In genomic region chr17:66090251-66090650, GRCm38 (mm10) we compare ENCODE assay signal across 22 mouse cellular contexts. TPM values are rescaled to one million over a fixed set of nuclear protein-coding genes. Genes with fewer than 3 reads are reported as not detected.
DNase-seq lines count a peak whose midpoint lies in the region; ATAC-seq and TF ChIP-seq lines count a peak whose summit lies in the region.
"Had no signal": no experiment of that assay in that cellular context is flagged by ENCODE, and none has a peak within 500 bp of the region (broad histone marks: within the 10 kb centered on the region; RNA-seq: fewer than 3 reads in every experiment).

No protein-coding gene starts in this region.

- H3K27ac ChIP-seq in midbrain, embryonic 11.5 days (ENCODE audit: low read depth, low read length) = no peak overlapping the region
- H3K27ac ChIP-seq in midbrain, embryonic 16.5 days (ENCODE audit: low read length) = no peak overlapping the region
- H3K27ac ChIP-seq: embryonic facial prominence, embryonic 10.5 days; embryonic facial prominence, embryonic 12.5 days; forebrain, embryonic 13.5 days; forebrain, embryonic 15.5 days had no signal

- H3K4me3 ChIP-seq in midbrain, embryonic 11.5 days (ENCODE audit: low read depth, low read length) = no peak overlapping the region
- H3K4me3 ChIP-seq in midbrain, embryonic 16.5 days (ENCODE audit: low read depth, low read length) = no peak overlapping the region
- no peak overlapping the region for H3K4me3 ChIP-seq in lung, adult 2 months (replicated peaks; ENCODE audit: extremely low read depth, low read depth, low read length)
- H3K4me3 ChIP-seq: embryonic facial prominence, embryonic 10.5 days; embryonic facial prominence, embryonic 12.5 days; forebrain, embryonic 13.5 days; forebrain, embryonic 15.5 days had no signal

- TF ChIP-seq POLR2A in lung, adult 2 months (IDR thresholded peaks at IDR 0.05; ENCODE audit: borderline replicate concordance, extremely low read depth, low read depth, low read length) = no peak

- H3K9me3 ChIP-seq in midbrain, embryonic 11.5 days (ENCODE audit: control insufficient read depth, low read length) = no peaks in the 10 kb centered on the region
- H3K9me3 ChIP-seq in midbrain, embryonic 16.5 days (replicated peaks; ENCODE audit: control insufficient read depth, low read length, poor library complexity, severe bottlenecking) = no peaks in the 10 kb centered on the region
- H3K9me3 ChIP-seq: embryonic facial prominence, embryonic 10.5 days; embryonic facial prominence, embryonic 12.5 days; forebrain, embryonic 13.5 days; forebrain, embryonic 15.5 days; G1E had no signal

- no peak overlapping the region for H3K9ac ChIP-seq in midbrain, embryonic 11.5 days (ENCODE audit: low read length)
- no peak overlapping the region for H3K9ac ChIP-seq in midbrain, embryonic 16.5 days (ENCODE audit: low read depth, low read length)
- H3K9ac ChIP-seq: embryonic facial prominence, embryonic 12.5 days; forebrain, embryonic 13.5 days; forebrain, embryonic 15.5 days; forebrain, postnatal 0 days had no signal

- H3K4me2 ChIP-seq in midbrain, embryonic 11.5 days = no peak overlapping the region
- H3K4me2 ChIP-seq in midbrain, embryonic 16.5 days (ENCODE audit: low read length) = no peak overlapping the region
- H3K4me2 ChIP-seq: embryonic facial prominence, embryonic 12.5 days; forebrain, embryonic 13.5 days; forebrain, embryonic 15.5 days had no signal

- no peaks in the 10 kb centered on the region for H3K27me3 ChIP-seq in midbrain, embryonic 11.5 days (ENCODE audit: control insufficient read depth, insufficient read depth, low read length)
- no peaks in the 10 kb centered on the region for H3K27me3 ChIP-seq in midbrain, embryonic 16.5 days (ENCODE audit: control insufficient read depth, insufficient read depth, low read depth, low read length)
- H3K27me3 ChIP-seq: CH12.LX; embryonic facial prominence, embryonic 12.5 days; forebrain, embryonic 13.5 days; forebrain, embryonic 15.5 days had no signal

- H3K4me1 ChIP-seq in midbrain, embryonic 11.5 days (ENCODE audit: control insufficient read depth, insufficient read depth, low read length) = no peaks in the 10 kb centered on the region
- no peaks in the 10 kb centered on the region for H3K4me1 ChIP-seq in midbrain, embryonic 16.5 days (ENCODE audit: control insufficient read depth, insufficient read depth, low read length)
- peaks cover 9% of the 10 kb centered on the region for H3K4me1 ChIP-seq in lung, adult 2 months (ENCODE audit: control insufficient read depth, insufficient read depth, low read length)
- H3K4me1 ChIP-seq: embryonic facial prominence, embryonic 10.5 days; forebrain, embryonic 13.5 days had no signal

- DNase-seq in midbrain, embryonic 11.5 days (ENCODE audit: low spot score, missing footprints) = peak; percentile 64
- peak; percentile 64 for DNase-seq in NIH3T3 (ENCODE audit: low read depth)
- no peak for DNase-seq in gastrocnemius, postnatal 10 days
- no peak for DNase-seq in lung, adult 2 months
- DNase-seq: adrenal gland, adult 8-10 months; adrenal gland, postnatal 14 days; adrenal gland, postnatal 36 days; B cell, adult 2 months; cerebellum, adult 11-12 months; cerebellum, adult 2 months; cerebellum, adult 9-10 months; cerebellum, postnatal 10 days; cerebellum, postnatal 25 days; forebrain, postnatal 0 days had no signal

- TF ChIP-seq CTCF in lung, adult 2 months (IDR thresholded peaks at IDR 0.05; ENCODE audit: insufficient read depth, low read length) = no peak

- ATAC-seq in midbrain, embryonic 11.5 days (ENCODE audit: low FRiP score) = no peak
- no peak for ATAC-seq in midbrain, embryonic 16.5 days
- ATAC-seq: CD4-positive, CD25-positive, alpha-beta regulatory T cell, adult 4 months; forebrain, embryonic 13.5 days; forebrain, embryonic 15.5 days; forebrain, postnatal 0 days had no signal

- peaks cover 3% of the 10 kb centered on the region; the same call in 1 of the 2 replicates for H3K36me3 ChIP-seq in midbrain, embryonic 11.5 days (ENCODE audit: control insufficient read depth, insufficient read depth, low read length)
- H3K36me3 ChIP-seq in midbrain, embryonic 16.5 days (ENCODE audit: control insufficient read depth, insufficient read depth, low read length) = peaks cover 5% of the 10 kb centered on the region

RNA-seq across cellular contexts. Expression of gene Ndufv2, which starts 11.1 kb away (rescaled TPM):
- 333 and 347 TPM in 2 replicates for polyA plus RNA-seq in midbrain, embryonic 11.5 days (2014; fragmentation: Nextera tagmentation; extraction: Ambion mirVana)
- 345 and 357 TPM in 2 replicates for polyA plus RNA-seq in midbrain, embryonic 16.5 days (2015; fragmentation: Nextera tagmentation; extraction: Ambion mirVana)
- 100 to 1,000 TPM; 571 to 625 TPM for total RNA-seq in gastrocnemius, postnatal 10 days (2021)
- 25.5 and 31.0 TPM in 2 replicates for polyA plus RNA-seq in lung, adult 2 months (2012; rRNA removed)

RNA-seq across cellular contexts. Expression of gene Ankrd12, which starts 13.4 kb away (rescaled TPM):
- 32.7 and 36.3 TPM in 2 replicates for polyA plus RNA-seq in midbrain, embryonic 11.5 days (2014; fragmentation: Nextera tagmentation; extraction: Ambion mirVana)
- 192 and 198 TPM in 2 replicates for polyA plus RNA-seq in midbrain, embryonic 16.5 days (2015; fragmentation: Nextera tagmentation; extraction: Ambion mirVana)
- total RNA-seq in gastrocnemius, postnatal 10 days (2021) = 10 to 100 TPM; 13.1 to 15.3 TPM
- 5.3 and 5.4 TPM in 2 replicates for polyA plus RNA-seq in lung, adult 2 months (2012; rRNA removed)

RNA-seq across cellular contexts. Expression of gene Washc1, which starts 21.1 kb away (rescaled TPM):
- polyA plus RNA-seq in midbrain, embryonic 11.5 days (2014; fragmentation: Nextera tagmentation; extraction: Ambion mirVana) = 28.5 and 30.8 TPM in 2 replicates
- polyA plus RNA-seq in midbrain, embryonic 16.5 days (2015; fragmentation: Nextera tagmentation; extraction: Ambion mirVana) = 45.5 and 50.2 TPM in 2 replicates
- 10 to 100 TPM; 16.4 to 17.2 TPM for total RNA-seq in gastrocnemius, postnatal 10 days (2021)
- 39.5 and 42.6 TPM in 2 replicates for polyA plus RNA-seq in lung, adult 2 months (2012; rRNA removed)

RNA-seq across cellular contexts. Expression of gene Ddx11, which starts 33.1 kb away (rescaled TPM):
- polyA plus RNA-seq in midbrain, embryonic 11.5 days (2014; fragmentation: Nextera tagmentation; extraction: Ambion mirVana) = 13.4 and 15.7 TPM in 2 replicates
- 4.0 and 4.5 TPM in 2 replicates for polyA plus RNA-seq in midbrain, embryonic 16.5 days (2015; fragmentation: Nextera tagmentation; extraction: Ambion mirVana)
- 1 to 10 TPM; 2.7 to 3.4 TPM for total RNA-seq in gastrocnemius, postnatal 10 days (2021)
- 3.0 and 4.4 TPM in 2 replicates for polyA plus RNA-seq in lung, adult 2 months (2012; rRNA removed)

Comparison
In these comparisons a context has a peak if more than half of its experiments do, and no peak if none do; other contexts are left out.
1. DNase-seq: peak in midbrain, embryonic 11.5 days (single experiment) and NIH3T3 (single experiment); none in gastrocnemius, postnatal 10 days (single experiment) and lung, adult 2 months (single experiment).
2. RNA of gene Ndufv2, which starts 11.1 kb away (polyA plus RNA-seq): 345 to 357 TPM in midbrain, embryonic 16.5 days and 333 to 347 TPM in midbrain, embryonic 11.5 days; 25.5 to 31.0 TPM in lung, adult 2 months; every median in the first group is over 10 times any median in the second.